Mouse (Mus musculus) splenic B cell, adult 2 months (primary cell): ENCODE measurements around the gene Prpf8.

Source experiments
- DNase-seq: peaks from one replicate; pipeline ENCODE4 v3.0.0-alpha.2; 2011; ENCODE audit warnings: low read depth, low spot score
- H3K27me3 ChIP-seq: 2 replicates; pipeline ENCODE4 v1.6.1; 2012; ENCODE audit warnings: mild to moderate bottlenecking, low read length, moderate library complexity, mixed read lengths; ENCODE audit not compliant: control insufficient read depth, poor library complexity, insufficient read depth, severe bottlenecking
- H3K36me3 ChIP-seq: 2 replicates; pipeline ENCODE4 v1.6.1; 2012; ENCODE audit warnings: mild to moderate bottlenecking, low read length, moderate library complexity, mixed read lengths; ENCODE audit not compliant: control insufficient read depth, poor library complexity, insufficient read depth, severe bottlenecking

Gene Prpf8

GRCm38 (mm10) chr11:75486601-75487285 lies at the start of gene Prpf8:
Prpf8 (plus strand) TSS chr11:75486816.
- H3K36me3 ChIP-seq: peaks cover 13% of the 10 kb centered on the region
- no peaks in the 10 kb centered on the region for H3K27me3 ChIP-seq
- peak; percentile 98 for DNase-seq

- Histone ChIP-seq H3K36me3 (peaks cover 6% of the 10 kb centered on the region), H3K27me3 (no peaks in the 10 kb centered on the region)
- DNase-seq: no peak
Observed at GRCm38 (mm10) chr11:75438194-75438593, 48.4 kb upstream of the Prpf8 start.

- no peaks in the 10 kb centered on the region for H3K27me3 ChIP-seq
- DNase-seq: no peak
- peaks cover 6% of the 10 kb centered on the region for H3K36me3 ChIP-seq
Observed at GRCm38 (mm10) chr11:75438804-75439203, 47.8 kb upstream of the Prpf8 start.

- Histone ChIP-seq H3K27me3 (no peaks in the 10 kb centered on the region), H3K36me3 (peaks cover 6% of the 10 kb centered on the region)
- DNase-seq: no peak
Observed at GRCm38 (mm10) chr11:75439363-75439762, 47.3 kb upstream of the Prpf8 start, which contains the start of gene Serpinf2. Serpinf2 (minus strand) TSS chr11:75439591.

- Histone ChIP-seq H3K36me3 (peaks cover 9% of the 10 kb centered on the region), H3K27me3 (no peaks in the 10 kb centered on the region)
- DNase-seq: no peak
Observed at GRCm38 (mm10) chr11:75439951-75440350, 46.7 kb upstream of the Prpf8 start.

- DNase-seq: no peak
- H3K27me3 ChIP-seq: no peaks in the 10 kb centered on the region
- peaks cover 15% of the 10 kb centered on the region for H3K36me3 ChIP-seq
Observed at GRCm38 (mm10) chr11:75441034-75441433, 45.6 kb upstream of the Prpf8 start.

- Histone ChIP-seq H3K27me3 (no peaks in the 10 kb centered on the region), H3K36me3 (peaks cover 17% of the 10 kb centered on the region)
- no peak for DNase-seq
Observed at GRCm38 (mm10) chr11:75441601-75442000, 45.0 kb upstream of the Prpf8 start.

- H3K27me3 ChIP-seq: no peaks in the 10 kb centered on the region
- peaks cover 22% of the 10 kb centered on the region for H3K36me3 ChIP-seq
- DNase-seq: no peak
Observed at GRCm38 (mm10) chr11:75443711-75444110, 42.9 kb upstream of the Prpf8 start.

- H3K36me3 ChIP-seq: peaks cover 23% of the 10 kb centered on the region
- no peak for DNase-seq
- no peaks in the 10 kb centered on the region for H3K27me3 ChIP-seq
Observed at GRCm38 (mm10) chr11:75448575-75448974, 38.0 kb upstream of the Prpf8 start.

GRCm38 (mm10) chr11:75449695-75450094 lies 36.9 kb upstream of the Prpf8 start:
- Histone ChIP-seq H3K36me3 (peaks cover 21% of the 10 kb centered on the region), H3K27me3 (no peaks in the 10 kb centered on the region)
- no peak for DNase-seq

GRCm38 (mm10) chr11:75450304-75450908 lies 36.2 kb upstream of the Prpf8 start:
- DNase-seq: no peak
- Histone ChIP-seq H3K27me3 (no peaks in the 10 kb centered on the region), H3K36me3 (peaks cover 16% of the 10 kb centered on the region)

- H3K27me3 ChIP-seq: no peaks in the 10 kb centered on the region
- peaks cover 14% of the 10 kb centered on the region for H3K36me3 ChIP-seq
- DNase-seq: no peak
Observed at GRCm38 (mm10) chr11:75450936-75451335, 35.7 kb upstream of the Prpf8 start.

- Histone ChIP-seq H3K36me3 (peaks cover 12% of the 10 kb centered on the region), H3K27me3 (no peaks in the 10 kb centered on the region)
- DNase-seq: no peak
Observed at GRCm38 (mm10) chr11:75452081-75452480, 34.5 kb upstream of the Prpf8 start.

GRCm38 (mm10) chr11:75452812-75453557 lies 33.6 kb upstream of the Prpf8 start:
- H3K36me3 ChIP-seq: peaks cover 8% of the 10 kb centered on the region
- DNase-seq: no peak
- no peaks in the 10 kb centered on the region for H3K27me3 ChIP-seq
